Mouse (Mus musculus): ENCODE measurements around the gene Tbca.

Gene Tbca

GRCm38 (mm10) chr13:94876286-94877210 lies 87.8 kb downstream of the Tbca start:
- no peak for DNase-seq (ENCODE audit: inconsistent age in 2 of 2, low spot score in 1 of 2)

- DNase-seq (ENCODE audit: inconsistent age in 2 of 2, low spot score in 1 of 2) = peak in 1 of 2 experiments; percentile 21
These were observed 88.5 kb downstream of the Tbca start for GRCm38 (mm10) chr13:94877211-94877590.

GRCm38 (mm10) chr13:94877991-94878745 lies 89.5 kb downstream of the Tbca start:
- peak in 1 of 2 experiments; percentile 54 for DNase-seq (ENCODE audit: inconsistent age in 2 of 2, low spot score in 1 of 2)

GRCm38 (mm10) chr13:94881201-94881600 lies 92.5 kb downstream of the Tbca start:
- no peak for DNase-seq (ENCODE audit: inconsistent age in 2 of 2, low spot score in 1 of 2)

GRCm38 (mm10) chr13:94882221-94882620 lies 93.5 kb downstream of the Tbca start:
- no peak for DNase-seq (ENCODE audit: inconsistent age in 2 of 2, low spot score in 1 of 2)

GRCm38 (mm10) chr13:94882711-94883145 lies 94.0 kb downstream of the Tbca start:
- DNase-seq (ENCODE audit: inconsistent age in 2 of 2, low spot score in 1 of 2) = no peak

- DNase-seq (ENCODE audit: inconsistent age in 2 of 2, low spot score in 1 of 2) = peak; percentile 19 to 65
These were observed 94.7 kb downstream of the Tbca start for GRCm38 (mm10) chr13:94883163-94883965.

- DNase-seq (ENCODE audit: inconsistent age in 2 of 2, low spot score in 1 of 2) = peak in 1 of 2 experiments; percentile 24
These were observed 95.6 kb downstream of the Tbca start for GRCm38 (mm10) chr13:94883966-94884960.

- peak in 1 of 2 experiments; percentile 25 for DNase-seq (ENCODE audit: inconsistent age in 2 of 2, low spot score in 1 of 2)
These were observed 96.9 kb downstream of the Tbca start for GRCm38 (mm10) chr13:94885291-94886235.

Data from adrenal gland, adult (tissue).